Mouse (Mus musculus) thymus, postnatal 25 days (tissue): ENCODE measurements around the gene Cotl1.

ENCODE experiments used
- DNase-seq: peaks from one replicate; pipeline ENCODE4 v3.0.0; 2022

Gene Cotl1

DNA sequence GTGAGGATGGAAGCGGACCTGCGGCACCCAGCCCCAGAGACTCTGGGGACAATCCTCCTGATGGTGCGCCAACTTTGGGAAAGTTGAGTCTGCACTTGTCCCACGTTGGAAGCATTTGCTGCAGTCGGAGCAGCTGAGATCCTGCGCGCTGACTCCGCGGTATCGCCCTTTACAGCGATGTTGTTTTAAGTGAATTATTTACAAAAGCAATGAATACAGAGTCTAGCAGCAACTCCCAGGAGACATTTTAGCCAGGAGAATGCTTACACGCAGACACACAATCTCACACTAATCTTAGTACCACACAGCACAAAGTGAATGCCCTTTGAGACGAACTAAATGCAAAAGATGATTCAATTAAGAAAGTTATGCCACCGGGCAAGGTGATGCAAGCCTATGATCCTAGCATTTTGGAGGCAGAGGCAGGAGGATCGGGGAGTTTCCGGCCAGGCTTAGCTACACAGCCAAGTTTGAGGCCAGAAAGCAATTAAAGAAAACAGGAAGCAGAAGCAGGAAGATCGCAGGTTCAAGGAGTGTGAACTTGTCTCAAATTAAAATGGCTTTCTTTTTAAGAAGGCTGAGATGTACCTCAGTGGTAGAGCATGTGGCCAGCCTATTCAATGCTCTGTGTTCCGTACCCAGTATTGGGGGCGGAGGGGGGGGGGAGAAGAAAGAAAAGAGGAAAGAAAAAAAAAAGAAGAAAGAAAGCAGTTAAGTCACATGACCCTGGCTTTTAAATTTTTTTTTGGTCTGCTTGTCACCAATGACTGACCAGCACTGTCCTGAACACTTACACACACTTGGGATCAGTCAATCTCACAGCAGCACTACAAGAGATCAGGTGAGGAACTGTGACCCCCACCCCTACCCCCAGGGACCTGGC, 2.0 kb downstream of the Cotl1 start:
- DNase-seq: peak; percentile 35

DNA sequence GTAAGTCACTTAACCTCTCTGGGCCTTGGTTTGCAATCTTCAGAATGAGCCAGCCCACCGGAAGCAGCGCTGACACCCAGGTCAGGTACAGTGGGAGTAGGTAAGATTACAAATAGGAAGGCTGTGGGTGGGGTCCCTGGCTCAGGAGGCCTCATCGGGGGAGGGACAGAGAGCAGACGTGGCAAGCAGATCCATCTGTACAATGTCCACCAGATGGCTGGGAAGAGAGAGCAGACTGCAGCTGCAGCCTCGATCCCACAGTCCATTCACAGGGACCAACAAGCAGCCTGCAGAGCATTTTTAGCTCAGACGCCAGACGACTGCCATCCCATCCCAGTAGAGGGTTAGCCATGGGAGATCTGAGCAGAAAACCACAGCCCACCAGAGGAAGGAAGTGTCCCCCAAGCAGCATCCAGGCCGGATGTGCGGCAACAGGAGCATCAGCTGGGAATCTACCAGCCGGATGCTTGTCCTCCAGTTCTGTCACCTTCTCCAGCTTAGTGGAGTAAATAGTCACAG, 2.7 kb downstream of the Cotl1 start:
- DNase-seq: peak; percentile 52

DNA sequence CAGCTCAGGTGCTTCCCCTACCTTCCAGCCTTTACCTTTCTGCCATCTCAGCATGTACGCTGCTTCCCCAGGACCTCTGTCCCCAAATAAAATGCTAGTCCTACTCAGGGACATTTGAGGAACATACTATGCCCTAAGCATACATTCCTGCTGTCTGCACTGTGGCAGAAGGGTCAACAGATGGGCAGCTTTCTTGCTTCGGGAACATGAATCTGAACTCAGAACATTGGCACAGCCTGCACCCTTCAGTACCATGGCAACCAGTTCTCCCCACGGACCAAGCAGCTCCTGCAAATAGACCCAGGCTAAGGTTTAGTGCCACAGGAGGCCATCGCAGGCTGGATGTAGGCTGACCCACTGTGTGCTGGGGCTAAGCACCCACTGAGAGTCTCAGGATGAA, 3.5 kb downstream of the Cotl1 start:
- no peak for DNase-seq

DNA sequence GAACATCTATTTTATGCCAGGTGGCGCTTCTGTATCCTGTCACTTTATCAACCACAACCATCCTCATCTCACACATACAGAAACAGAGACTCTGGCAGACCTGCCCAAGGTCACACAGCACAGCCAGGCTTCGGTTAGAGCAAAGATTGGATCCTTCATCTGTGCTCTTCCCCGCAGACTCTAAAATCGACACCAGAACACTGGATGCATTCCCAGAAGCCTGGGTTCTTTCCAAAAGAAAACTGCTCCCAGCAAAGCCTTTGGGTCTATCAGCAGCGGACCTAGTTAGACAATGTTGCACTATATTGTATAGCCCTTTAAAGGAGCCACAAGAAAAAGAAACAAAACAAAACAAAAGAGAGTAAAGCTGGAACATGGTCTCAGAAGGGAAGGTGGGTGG, 5.1 kb downstream of the Cotl1 start:
- no peak for DNase-seq

DNA sequence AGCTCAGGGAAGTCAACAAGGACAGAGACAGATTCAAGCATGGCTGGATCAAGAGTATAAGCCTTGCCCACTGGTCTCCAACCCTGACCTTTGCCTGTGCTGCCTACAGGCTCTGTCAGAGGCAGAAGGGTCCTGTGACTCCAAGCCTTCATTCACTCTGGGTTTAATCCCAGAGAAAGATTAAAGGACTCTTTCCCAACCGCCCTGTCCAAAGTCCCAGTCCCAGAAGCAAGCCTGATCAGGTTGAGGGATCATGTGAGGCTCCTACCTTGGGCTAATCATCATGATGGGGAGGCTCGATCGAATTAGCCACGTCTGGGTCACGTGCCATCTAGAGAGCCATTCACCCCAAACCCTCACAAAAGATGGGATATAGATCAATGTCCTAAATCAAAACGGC, 5.7 kb downstream of the Cotl1 start:
- no peak for DNase-seq

DNA sequence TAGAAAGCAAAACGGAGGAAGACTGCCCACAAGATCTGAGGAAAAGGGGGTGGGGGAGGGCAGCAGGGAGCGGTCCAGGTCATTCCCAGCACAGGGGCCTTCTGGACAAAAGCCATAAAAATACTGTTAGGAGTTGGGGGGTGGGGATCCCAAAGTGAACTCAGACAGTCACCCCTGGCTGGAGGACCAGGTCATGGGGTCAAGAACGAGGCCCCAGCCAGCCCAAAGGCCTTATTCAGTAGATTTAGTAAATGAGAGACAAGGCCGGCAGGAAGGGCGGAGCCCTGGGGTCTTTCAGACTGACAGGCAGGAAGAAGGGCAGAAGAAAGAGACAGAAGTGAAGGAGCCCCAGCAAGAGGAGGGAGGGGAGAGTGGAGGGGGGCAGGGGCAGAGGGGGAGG, 7.4 kb downstream of the Cotl1 start:
- peak; percentile 59 for DNase-seq

DNA sequence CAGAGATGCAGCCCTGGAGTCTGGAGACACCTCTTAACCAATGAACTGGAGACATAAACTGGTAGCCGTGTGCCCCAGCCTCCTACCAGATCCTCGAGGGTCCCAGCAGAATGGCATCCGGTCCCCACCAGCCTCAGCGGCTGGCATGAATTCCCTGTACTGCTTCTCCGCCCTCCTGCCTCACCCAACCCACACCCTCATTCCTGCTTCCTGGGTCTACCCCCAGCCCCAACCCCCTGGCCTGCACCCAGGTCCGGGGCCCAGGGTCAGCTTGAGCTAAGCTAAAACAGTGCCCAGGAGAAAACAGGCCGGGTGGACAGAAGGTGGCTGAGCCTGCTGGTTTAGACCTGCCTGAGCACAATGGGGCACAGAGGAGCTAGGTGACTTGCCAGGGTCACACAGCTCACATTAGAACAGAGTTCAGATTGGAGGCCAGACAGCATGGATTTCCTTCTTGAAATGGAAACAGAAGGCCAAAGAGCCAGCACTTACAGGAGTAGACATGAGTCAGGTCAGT, 8.2 kb downstream of the Cotl1 start:
- no peak for DNase-seq

DNA sequence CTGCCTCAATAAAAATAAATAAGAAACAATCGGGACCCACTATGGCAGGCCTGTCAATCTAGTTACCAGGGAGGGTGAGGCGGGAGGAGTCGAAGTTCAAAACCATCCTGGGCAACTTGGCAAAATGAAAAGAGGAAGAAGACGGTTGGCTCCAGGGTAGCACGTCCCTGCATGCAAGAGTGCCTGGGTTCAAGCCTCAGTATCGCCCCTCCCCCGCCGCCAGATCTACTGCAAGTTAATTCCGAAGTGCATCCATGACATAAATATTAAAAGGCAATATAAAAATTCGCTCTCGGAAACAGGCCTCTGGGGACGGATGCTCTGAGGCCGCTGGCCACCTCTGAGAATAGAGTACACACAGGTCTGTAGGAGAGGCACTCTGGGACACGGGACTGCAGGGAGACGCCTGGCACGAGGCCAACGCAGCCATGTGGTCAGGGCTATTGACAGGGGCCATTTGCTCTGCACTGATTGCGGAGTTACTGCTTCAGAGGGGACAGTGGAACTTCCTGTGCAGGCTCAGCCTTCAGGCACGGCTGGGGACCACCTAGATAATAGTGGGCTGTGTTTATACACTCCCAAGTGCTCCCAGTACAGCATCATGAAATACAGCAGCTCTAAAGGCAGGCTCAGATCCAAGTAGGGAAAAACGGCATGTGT, 8.9 kb downstream of the Cotl1 start:
- DNase-seq: no peak

DNA sequence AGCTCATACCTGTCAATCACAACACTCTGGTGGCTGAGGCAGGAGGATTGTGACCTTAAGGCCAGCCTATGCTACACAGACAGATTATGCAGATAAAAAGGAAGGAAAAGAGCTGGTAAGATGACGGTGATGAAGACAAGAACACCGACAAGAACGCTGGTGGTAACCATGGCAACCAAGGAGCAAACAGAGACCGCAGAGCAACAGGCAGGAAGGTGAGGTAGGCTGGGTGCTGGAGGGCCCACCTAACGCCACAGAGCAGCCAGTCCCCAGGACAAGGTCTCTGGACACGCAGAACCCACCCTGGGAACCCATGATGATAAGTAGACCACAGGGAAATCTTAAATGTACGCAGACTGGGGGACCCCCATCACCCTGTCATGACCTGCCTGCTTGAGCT, 9.8 kb downstream of the Cotl1 start:
- DNase-seq: peak; percentile 68

DNA sequence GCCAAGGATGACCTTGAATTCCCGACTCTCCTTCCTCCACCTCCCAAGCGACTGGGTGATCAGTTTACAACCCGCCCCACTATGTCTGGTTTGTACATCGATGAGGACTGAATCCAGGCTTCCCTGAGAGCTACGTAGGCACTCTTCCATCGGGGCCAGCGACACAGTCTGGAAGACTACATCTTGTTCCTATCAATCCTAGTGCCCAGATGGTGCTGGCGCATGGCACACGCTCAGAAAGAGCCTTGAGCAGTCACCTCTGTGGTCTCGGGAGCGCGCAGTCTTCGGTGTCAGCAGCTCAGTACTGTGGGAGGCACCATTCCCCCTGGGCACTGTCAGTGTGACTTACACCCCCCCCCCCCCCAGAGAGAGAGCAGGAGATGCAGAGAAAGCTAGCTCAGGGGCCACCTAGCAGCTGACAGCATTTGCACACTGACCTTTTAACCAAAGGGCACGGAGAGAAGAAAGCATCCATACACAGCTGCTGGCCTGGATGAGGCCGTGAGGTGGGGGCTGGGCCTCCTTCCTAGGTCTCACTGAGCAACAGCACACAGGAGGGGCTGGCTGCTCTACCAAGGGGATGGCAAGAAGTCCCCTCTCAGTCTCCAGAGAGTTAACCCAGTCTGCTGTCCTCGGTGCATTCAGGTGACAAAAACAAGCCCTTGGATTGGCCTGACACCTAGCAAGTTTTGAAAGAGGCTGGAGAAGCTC, 10.3 kb downstream of the Cotl1 start:
- DNase-seq: no peak

DNA sequence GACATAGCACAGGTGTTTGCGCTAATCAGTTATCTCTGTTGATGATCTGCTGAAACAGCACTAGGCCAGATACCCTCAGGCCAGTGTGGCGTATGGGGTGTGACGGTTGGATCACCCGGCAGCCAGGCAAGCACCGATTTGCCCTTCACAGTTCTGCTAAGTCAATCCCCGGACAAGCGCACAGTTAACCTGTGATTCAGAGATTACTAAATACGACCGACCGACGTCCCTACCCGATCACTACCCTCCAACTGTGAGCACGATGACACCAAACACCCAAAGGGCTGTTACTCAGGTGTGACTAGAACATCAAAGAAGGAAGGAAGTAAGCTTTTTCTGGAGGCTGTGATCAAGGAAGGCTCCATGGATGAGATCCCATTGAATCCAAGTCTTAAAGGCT, 10.9 kb downstream of the Cotl1 start:
- DNase-seq: no peak

DNA sequence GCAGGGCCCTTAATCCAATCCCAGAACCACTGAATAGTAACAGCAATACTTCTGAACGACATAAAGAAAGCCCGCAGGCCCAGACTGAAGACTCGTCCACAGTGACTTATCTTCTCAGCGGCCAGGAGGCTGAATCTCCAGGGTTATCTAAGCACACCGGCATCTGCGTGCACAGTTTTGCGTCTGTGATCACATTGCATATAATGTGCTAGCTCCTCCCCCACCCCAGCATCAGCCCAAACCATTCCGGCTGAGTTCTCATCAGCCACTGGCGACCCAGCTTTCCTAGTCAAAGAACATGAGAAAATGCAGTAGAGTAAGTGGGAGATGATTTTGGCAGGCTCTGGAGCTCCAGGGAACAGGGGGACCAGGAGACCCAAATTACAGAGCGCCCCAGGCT, 11.3 kb downstream of the Cotl1 start:
- DNase-seq: no peak

DNA sequence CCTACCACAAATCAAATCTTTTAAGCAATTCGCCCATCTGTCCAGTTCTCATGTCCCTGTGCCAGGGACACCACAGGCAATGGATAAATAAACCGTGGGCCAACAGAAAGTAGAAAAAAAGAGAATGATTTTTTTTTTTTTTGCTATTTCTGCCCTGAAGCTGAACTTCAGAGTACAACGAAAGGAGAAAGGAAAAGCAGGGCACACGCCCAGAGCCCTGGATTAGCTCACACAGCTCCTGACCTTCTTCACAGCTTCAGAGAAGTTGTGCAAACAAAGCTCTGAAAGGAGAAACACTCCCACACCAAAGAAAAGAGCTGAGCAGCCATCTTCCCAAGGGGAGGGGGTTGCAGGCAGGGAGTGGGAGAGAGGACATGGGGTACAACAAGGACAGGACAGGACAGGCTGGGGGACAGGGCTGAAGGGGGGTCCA, 12.6 kb downstream of the Cotl1 start:
- DNase-seq: no peak

DNA sequence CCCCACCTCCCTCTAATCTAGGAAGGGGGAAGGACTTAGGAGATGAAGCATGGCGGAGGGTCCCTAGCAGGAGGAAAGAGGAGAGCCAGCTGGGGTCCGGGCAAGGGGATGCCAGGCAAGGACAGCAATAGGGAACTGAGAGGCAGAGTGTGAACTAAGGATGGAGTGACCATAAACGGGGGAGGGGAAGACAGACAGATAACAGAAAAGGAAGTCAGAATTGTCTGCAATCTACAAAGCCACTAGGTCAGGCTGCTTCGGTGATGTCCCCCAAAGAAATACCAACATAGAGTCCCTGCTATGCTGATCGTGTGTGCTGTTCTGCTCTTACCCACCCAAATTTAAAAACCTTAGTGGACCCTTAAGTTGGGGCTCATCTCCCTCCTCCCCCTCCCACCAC, 13.4 kb downstream of the Cotl1 start:
- no peak for DNase-seq

DNA sequence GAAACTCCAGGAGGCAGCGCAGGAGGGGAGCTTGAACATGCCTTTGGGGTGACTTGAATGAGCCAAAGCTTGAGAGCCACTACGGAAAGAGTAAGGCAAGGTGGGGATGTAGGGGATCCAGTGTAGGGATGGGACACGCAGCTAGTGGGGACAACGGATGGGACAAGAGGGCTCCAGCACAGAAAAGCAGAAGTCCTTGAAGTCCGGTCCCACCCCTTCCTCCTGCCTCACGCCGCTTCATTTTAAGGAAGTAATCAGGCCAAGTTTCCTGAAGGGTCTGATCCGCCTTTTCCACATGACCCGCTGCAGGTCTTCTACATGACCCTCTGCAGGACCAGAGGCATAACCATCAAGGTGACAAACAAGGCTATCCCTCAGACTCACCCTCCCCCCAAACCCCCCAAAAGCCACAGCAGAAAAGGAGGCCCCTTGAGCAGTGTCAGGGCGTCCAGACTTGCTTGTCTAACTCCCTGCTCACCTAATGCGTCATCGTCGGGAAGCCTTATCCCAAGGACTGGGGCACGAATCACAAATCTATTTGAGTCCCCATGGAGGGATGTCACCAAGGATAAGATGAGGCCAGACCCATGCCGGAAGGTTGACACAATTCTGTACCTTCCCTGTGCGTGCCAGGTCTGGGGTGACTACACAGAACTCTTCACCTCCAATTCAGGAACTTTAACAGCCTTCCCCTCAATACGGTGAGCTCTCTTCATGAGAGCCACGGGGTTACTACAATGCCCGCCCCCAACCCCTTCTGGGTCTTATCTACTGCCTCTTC, 14.2 kb downstream of the Cotl1 start:
- no peak for DNase-seq

DNA sequence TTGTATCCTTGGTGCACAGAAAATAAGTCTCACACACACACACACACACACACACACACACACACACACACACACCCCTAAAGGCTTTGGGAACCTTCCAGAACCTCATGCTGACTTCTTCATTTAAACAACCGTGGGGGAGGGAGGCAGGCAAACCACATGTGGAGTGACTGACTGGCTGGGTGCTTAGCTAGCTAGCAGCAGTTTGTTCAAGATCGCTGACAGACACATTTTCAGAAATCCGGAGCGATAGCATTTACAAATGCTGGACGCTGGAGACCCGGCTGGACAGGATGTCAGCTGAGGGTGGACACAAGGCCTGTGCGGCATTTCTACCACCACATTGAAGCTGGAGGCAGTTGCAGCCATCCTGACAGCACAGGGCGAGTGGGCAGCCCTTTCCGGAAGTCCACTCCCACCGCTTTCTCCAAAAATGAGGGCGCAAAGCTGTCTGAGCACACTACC, 15.5 kb downstream of the Cotl1 start:
- no peak for DNase-seq

DNA sequence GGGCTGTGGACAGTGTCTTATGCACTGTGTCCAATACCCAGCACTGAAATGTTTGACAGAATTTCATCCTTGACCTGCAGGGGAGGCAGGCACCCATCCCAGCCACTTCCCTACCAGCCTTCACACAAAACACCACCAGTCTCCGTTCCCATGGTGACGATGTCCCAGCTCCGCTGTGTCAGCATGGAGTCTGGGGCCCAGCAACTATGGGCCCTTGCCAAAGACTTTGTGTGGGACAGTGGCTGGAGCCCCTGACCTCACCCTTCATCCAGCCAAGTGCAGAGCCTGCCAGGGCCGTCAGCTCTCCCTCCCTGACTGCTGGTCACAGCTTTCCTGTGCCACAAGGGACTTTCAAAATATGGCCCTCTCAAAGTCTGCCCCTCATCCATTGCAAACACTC, 16.2 kb downstream of the Cotl1 start:
- no peak for DNase-seq

DNA sequence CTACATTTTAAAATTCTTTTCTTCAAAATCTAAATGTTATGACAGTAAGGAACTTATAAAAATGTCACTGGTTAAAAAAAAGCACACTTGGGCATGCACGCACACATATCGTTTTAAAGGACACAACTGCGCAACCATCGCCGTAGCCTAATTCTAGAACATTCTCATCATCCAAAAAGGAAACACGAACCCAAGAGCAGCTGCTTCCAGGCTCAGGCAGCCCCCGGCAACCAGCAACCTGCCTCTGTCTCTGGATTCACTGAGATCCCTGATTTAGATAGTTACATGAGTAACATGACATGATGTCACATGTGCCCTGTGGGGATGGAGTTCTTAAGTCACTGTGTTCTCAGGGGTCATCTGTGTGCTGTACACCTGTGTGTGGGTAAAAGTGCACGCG, 17.1 kb downstream of the Cotl1 start:
- no peak for DNase-seq

DNA sequence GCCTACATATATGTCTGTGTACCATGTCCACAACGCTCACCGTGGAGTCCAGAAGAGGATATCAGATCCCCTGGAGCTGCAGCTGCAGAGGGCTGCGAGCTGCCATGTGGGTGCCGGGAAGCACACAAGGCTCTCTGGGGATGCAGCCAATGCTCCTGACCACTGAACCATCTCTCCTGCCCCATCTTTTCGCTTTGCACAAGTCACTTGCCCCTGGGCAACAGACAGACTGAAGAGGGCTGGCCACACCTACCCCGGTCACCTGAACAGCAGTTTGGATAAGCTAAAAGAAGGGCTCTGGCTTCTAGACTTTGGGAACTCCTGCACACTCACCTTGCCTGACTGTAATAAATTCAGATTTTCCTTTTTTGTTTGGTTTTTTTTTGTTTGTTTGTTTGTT, 18.7 kb downstream of the Cotl1 start:
- no peak for DNase-seq

DNA sequence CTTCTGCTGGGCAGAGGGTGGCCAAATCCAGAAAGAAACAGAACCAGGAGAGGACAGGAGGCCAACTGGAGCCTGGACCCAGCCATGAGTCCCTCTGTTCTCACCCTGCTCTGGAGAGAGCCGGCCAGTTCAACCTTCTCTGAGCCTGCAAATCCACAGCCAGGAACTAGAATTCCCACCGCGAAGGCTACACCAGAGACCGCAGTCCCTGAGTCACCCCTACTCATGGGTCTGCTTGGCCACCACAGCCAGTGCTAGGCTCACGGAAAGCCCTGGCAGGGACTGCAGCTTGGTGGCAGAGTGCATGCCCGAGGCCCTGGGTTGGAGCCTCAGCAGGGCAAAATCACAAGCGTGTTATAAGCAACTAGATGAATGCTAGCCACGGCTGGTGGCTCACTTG, 20.4 kb downstream of the Cotl1 start:
- no peak for DNase-seq

DNA sequence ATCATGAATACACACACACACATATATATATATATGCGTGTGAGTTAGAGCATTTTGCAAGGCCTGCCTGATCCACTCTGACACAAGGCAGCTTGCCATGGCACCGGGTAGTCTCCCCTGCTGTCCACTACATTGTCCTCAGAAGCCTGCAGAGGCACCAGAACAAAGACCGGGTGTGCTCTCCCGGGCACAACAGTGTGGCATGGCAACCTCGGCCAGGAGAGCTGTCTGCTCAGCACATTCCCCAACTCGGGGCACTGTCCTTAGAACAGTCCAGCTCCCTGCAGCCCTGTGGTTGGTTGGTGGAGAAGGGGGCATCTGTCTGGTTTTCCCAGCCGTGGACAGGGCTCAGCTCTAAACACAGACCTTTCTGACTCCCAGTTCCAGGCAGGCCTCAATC, 21.0 kb downstream of the Cotl1 start:
- DNase-seq: no peak

DNA sequence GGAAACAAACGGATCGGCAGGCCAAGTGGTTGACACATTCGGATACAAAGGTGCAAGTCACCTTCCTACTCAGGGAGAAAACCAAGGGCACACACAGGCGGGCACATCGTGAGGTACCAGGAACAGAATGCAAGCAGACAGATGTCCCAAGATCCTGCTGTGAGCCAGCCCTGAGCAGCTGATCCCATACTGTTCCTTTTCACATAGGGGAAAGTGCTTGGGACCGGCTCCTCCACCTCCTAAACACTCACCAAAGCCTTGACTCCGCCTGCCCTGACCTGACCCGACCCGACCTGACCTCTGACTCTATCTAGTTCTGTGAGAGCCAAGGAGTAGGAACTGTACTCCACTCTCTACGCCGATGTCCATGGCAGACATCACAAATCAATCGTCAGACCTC, 22.9 kb downstream of the Cotl1 start:
- DNase-seq: no peak

DNA sequence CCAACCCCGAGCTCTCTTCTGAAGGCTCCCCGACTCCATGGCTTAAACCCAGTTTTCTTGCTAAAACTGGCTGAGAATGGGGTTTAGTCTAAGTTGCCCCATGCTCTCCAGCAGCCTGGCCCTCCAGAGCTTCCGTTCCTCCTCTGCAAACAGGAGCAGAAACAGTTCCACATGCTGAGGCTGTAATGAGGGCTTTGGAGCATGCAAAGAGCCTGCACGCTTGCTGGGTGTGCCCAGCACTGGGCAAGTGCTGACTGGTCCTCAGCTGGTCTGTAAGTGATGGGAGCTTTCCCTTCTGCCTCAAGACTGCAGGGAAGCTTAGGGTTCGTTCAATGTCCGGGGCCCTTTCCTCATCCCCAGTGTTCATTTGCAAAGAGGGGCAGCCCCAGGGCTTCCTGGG, 24.1 kb downstream of the Cotl1 start:
- no peak for DNase-seq
